Mouse (Mus musculus) liver, adult 2 months (tissue): ENCODE data around the gene Tex47. TPM values are rescaled to one million over a fixed set of nuclear protein-coding genes. Genes with fewer than 3 reads are reported as not detected.

Experiments
- DNase-seq: peaks from one replicate; pipeline ENCODE4 v3.0.0-alpha.2; 2011; ENCODE audit warnings: low read depth, low spot score; ENCODE audit errors: extremely low read depth
- H3K27ac ChIP-seq: fragments of 200-500 bp; replicated peaks from 2 replicates; pipeline ENCODE4 v1.5.1; 2012; ENCODE audit warnings: low read depth, mild to moderate bottlenecking, control low read depth, inconsistent platforms, low read length; ENCODE audit not compliant: insufficient read depth
- H3K27me3 ChIP-seq: fragments of 200-500 bp; 2 replicates; pipeline ENCODE4 v1.6.1; 2012; ENCODE audit warnings: mild to moderate bottlenecking, moderate library complexity, low read length, inconsistent platforms; ENCODE audit not compliant: control insufficient read depth, insufficient read depth
- H3K36me3 ChIP-seq: fragments of 200-500 bp; 2 replicates; pipeline ENCODE4 v1.6.1; 2012; ENCODE audit warnings: low read length, inconsistent platforms; ENCODE audit not compliant: control insufficient read depth, insufficient read depth
- H3K4me1 ChIP-seq: fragments of 200-500 bp; 2 replicates; pipeline ENCODE4 v1.6.1; 2011; ENCODE audit warnings: low read length; ENCODE audit not compliant: control insufficient read depth, insufficient read depth
- H3K4me3 ChIP-seq: fragments of 200-500 bp; 2 replicates; pipeline ENCODE4 v1.5.1; 2011; ENCODE audit warnings: low read depth, mild to moderate bottlenecking, control low read depth, low read length, moderate library complexity; ENCODE audit not compliant: insufficient read depth
- H3K79me2 ChIP-seq: fragments of 200-500 bp; 2 replicates; pipeline ENCODE4 v1.6.1; 2012; ENCODE audit warnings: inconsistent platforms, mild to moderate bottlenecking, low read length, moderate library complexity; ENCODE audit not compliant: control insufficient read depth, insufficient read depth
- H3K9ac ChIP-seq: fragments of 200-500 bp; 2 replicates; pipeline ENCODE4 v1.6.1; 2012; ENCODE audit warnings: low read depth, mild to moderate bottlenecking, control low read depth, inconsistent platforms, low read length
- CTCF ChIP-seq: fragments of 200-500 bp; IDR thresholded peaks from 2 replicates; pipeline ENCODE4 v1.5.1; 2011; ENCODE audit warnings: low read depth, low read length, control low read depth
- POLR2A ChIP-seq: fragments of 200-500 bp; IDR thresholded peaks from 2 replicates; pipeline ENCODE4 v1.6.1; 2011; ENCODE audit warnings: low read length, control low read depth; ENCODE audit not compliant: insufficient read depth; ENCODE audit errors: extremely low read depth
- WGBS: fragments of 180-500 bp; shearing (Covaris S2); methylation state at CpG from one replicate; pipeline ENCODE4 v1.1.7; 2018; 5-methylcytosine and 5-hydroxymethylcytosine counted together
- polyA plus RNA-seq: library from polyadenylated mRNA; depleted of rRNA; stranded (reverse); fragments of >200 nt; gene quantifications from 2 replicates; pipeline ENCODE4 v1.2.3, GENCODE M21; 2012; rRNA removed
- total RNA-seq: library from RNA; depleted of rRNA; stranded (reverse); fragments of >200 nt; gene quantifications from 2 replicates; pipeline ENCODE4 v1.2.3, GENCODE M21; 2014; rRNA removed

The Tex47 gene
- total and polyA plus RNA-seq, 2 experiments, result not detected

DNA sequence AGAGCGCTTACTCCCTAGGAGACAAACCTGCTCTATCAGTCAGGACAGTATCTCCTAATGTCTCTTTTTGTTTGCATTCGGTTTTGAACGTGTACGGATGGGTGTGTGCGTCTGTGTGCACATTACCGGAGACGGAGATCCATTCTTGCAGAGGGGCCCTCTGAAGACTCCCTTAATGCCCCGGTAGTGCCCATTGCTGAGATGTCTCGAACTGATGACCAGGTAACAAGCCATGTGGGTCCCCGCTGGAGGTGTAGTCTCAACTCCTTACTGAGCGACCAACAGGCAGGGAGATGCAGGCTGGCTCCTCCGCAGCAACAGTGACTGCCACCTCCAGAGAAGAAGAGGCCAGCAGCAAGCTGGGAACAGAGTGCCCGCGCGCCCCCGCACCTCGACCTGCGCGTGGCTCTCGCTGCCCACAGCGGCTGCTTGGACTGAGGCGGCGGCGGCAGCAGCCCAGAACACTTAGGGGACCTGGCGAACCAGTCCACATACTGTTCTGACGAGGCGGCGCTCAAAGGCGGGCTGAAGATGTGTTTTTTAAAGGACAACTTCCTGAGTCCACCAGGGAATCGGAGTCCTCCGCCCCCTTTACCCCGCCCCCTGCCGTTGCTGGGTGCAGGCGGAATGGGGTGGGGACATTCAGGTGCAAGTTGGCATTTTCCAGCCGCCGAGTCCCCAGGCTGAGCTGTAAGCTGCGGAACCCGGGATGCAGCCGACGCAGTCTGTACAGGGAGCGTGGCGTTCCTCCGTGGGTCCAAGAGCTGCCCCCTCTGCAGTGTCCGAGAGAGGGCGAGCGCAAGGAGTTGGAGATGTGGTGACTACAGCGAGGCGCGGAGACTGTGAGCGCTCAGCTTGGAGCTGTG, 40.5 kb downstream of the Tex47 start, which contains the start of gene Zfp804b:
Gene Zfp804b (minus strand): TSS at position 612 of the 866 bp plus-strand sequence.
- no peak for DNase-seq
- Histone ChIP-seq H3K27ac (no peak within 1 kb of the TSS), H3K79me2 (no peaks in the 10 kb centered on the region), H3K4me3 (peak within 1 kb of the TSS; percentile 46), H3K36me3 (no peaks in the 10 kb centered on the region), H3K27me3 (peaks cover 12% of the 10 kb centered on the region), H3K9ac (peak within 1 kb of the TSS; percentile 27; the same call in 1 of the 2 replicates), H3K4me1 (0 out of 2 replicates have a peak, but pooled peaks cover 2% of the 10 kb centered on the region)
- 2% methylated on average over 50 of the region's 50 CpGs for WGBS
- TF ChIP-seq CTCF, result no peak
- no peak for TF ChIP-seq POLR2A

DNA sequence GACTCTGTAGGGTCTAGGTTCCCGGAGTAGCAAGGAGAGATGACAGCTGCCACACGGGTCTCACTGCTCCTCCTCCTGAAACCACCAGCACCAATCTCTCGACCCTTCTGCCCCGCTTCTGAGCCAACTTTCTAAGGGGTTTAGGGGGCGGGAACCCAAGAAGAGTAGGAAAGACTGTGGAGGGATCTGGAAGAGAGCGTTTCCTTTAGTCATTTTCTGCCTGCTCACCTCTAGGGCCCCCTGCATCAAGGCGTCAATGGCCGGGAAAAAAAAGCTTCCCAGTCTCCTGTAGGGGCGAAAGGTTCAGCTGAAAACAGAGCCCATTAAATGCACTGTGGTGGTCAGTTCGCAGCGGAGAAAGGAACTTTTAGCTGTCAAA, 41.1 kb downstream of the Tex47 start:
- Histone ChIP-seq H3K4me3 (peak overlapping the region; percentile 46; the same call in 1 of the 2 replicates), H3K4me1 (0 out of 2 replicates have a peak, but pooled peaks cover 2% of the 10 kb centered on the region), H3K36me3 (no peaks in the 10 kb centered on the region), H3K79me2 (no peaks in the 10 kb centered on the region), H3K27ac (no peak overlapping the region), H3K27me3 (peaks cover 12% of the 10 kb centered on the region), H3K9ac (no peak overlapping the region)
- no peak for DNase-seq
- TF ChIP-seq CTCF, result no peak
- no peak for TF ChIP-seq POLR2A
- WGBS, result 5% methylated on average over 11 of the region's 11 CpGs

Other genes starting within 250 kb of the Tex47 start
- 0.09 and 0.13 TPM in 2 replicates for gene Zfp804b, start 40.6 kb downstream of the Tex47 start, total RNA-seq
- gene Zfp804b, start 40.6 kb downstream of the Tex47 start, polyA plus RNA-seq, result 0.02 and 0.09 TPM in 2 replicates